Mouse (Mus musculus) layer of hippocampus, postnatal 36 days (tissue): ENCODE results near the gene Pacs1. TPM values are rescaled to one million over a fixed set of nuclear protein-coding genes. Genes with fewer than 3 reads are reported as not detected.
"Not testable (repeated sequence)": the region's sequence is repeated elsewhere in the genome, so short reads cannot be mapped to it uniquely, and the experiment has no call there.

Source experiments
- DNase-seq, 2 experiments: peaks; one replicate each; pipeline ENCODE4 v3.0.0; 2022
- microRNA-seq, 2 experiments: library from miRNA; unstranded; fragments of <30 nt; microRNA quantifications; one replicate each; pipeline ENCODE4 v1.2.0; 2021
- total RNA-seq, 2 experiments: library from RNA; stranded (reverse); gene quantifications; 2 replicates each; pipeline ENCODE4 v1.2.3; 2021

Pacs1 gene
- total RNA-seq, 2 experiments from 2014 or later, result 52.5 to 55.0 TPM

DNA sequence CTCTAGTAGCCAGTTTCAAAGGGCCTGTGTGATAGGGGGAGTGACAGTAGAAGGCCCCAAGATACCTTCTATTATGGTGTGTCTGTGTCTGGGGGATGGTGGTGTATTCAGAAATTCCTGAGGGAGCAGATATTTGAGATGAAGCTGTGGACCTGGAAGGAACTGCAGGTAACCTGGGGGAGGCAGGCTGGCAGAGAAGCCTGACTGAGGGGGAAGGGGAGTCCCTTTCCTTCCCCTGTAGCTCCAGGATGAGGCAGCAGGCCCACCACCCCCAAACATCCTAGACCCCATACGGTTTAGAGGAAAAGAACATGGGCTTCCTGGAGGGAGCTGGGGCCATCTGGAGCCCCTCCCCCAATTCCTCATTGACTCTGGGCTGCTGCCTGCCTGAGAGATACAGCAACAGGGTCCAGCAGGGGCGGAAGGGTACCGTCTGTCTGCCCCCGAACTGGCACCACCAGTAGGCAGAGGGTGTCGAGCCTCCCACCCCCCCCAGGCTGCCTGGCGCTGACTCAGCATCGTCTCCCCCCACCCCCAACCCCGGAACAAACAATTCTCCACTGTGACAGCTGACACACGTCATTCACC, 176.9 kb downstream of the Pacs1 start:
- DNase-seq, result peak; percentile 79 to 81

DNA sequence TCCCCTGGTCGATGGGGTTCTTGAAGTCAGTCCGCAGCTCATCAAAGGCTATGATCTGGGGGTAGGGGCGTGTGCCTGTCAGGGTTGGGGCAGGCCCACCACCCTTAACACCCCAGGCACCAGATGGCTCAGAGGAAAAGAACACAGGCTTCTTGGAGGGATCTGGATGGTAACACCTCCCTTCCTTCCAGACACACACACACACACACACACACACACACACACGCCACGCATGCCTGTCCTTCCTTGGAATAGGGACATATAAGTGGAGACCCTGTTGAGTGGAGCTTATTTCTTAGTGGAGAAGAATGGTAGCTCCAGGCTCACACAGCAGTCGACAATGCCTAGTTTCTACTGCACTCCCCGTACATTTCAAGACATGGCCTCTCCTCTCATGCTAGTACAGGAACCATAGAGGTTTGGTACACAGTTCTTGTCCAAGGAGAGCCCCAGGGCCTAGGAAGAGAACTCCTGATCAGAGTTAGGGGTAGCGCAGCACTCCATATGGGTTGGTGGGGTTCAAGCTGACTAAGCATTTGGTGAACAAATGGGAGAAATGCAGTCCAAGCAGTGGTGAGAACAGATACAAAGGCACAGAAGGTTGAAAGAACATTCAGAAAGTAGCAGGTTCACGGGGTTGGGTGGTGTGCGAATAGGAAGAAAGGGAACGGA, 178.0 kb downstream of the Pacs1 start:
- DNase-seq, result no peak

DNA sequence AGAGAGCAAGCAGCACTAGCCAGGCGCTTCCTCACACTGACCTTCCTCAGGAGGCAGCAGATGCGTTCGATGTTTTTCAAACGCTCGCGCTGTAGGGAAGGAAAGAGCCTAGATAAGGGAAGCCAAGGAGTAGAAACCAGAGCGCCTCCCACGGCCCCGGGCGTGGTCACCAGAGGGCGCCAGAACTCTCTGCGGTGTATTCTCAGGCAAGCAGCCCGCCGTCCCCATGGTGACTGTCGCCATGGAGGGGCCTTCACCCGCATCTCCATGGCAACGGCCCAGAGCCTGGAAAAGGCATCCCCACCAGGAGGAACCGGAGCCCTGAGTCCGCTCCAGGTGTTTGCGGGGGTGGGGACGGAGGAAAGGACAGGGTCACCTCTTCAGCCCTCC, 178.7 kb downstream of the Pacs1 start:
- DNase-seq, result peak; percentile 96 to 97

DNA sequence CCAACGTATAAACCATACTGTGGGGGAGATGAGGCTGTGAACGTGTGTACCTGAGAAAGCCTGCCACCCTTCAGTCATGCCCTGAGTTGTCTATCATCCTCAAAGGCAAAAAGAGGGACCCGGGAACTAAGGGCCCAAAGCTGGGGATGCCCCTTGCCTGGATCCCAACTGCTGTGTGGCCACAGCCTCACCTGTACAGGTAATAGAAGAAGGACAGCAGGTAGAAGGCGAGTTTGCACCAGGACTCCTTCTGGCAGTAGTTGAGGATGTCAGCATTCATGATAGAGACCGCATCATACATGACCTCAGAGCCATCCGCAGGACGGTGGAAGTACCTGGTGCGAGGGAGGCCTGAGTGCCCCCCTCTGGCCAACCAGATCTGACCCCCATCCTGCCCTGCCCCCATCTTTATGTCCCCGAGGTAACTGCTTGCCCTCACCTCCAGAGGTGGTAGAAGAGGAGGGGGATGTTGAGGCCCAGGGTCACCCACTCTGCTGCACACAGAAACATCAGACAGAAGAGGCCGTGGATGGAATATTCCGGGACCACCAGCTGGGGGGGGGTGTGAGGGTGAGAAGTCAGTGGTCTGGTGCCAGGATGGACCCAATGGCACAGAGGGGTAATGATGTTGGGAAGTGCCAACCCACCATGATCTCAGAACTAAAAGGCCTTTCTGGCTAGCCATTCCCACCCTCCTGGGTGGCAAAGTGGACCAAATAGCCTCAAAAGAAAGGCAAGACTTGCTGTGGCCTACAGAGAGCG, 179.3 kb downstream of the Pacs1 start:
- DNase-seq, result no peak

DNA sequence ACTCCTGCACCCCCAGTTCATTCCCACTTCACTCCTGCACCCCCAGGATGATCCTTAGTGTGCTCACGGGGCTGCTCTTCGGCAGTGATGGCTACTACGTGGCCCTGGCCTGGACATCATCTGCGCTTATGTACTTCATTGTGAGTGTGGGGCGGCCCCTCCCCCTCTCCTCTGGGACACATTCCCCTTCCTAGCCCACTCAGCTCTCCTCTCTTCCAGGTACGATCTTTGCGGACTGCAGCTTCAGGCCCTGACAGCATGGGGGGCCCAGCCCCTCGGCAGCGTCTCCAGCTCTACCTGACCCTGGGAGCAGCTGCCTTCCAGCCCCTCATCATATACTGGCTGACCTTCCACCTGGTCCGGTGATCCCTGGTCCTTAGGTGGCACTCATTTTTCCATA, 180.8 kb downstream of the Pacs1 start:
- no peak for DNase-seq

DNA sequence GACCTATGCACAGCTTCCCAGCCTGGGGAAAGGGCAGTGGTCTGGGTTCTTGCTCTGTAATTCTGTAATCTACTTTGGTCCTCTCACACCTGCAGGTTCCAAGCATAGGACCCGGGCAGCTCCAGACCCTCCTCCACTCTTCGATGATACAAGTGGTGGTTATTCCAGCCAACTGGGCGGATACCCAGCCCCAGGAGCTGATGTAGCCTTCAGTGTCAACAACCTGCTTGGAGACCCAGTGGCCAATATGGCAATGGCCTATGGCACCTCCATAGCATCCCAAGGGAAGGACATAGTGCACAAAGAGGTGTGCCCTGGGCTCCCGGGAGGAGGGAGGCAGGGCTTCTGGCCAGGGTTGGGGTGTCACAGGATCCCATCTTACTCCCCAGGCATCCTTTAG, 183.6 kb downstream of the Pacs1 start:
- no peak for DNase-seq

DNA sequence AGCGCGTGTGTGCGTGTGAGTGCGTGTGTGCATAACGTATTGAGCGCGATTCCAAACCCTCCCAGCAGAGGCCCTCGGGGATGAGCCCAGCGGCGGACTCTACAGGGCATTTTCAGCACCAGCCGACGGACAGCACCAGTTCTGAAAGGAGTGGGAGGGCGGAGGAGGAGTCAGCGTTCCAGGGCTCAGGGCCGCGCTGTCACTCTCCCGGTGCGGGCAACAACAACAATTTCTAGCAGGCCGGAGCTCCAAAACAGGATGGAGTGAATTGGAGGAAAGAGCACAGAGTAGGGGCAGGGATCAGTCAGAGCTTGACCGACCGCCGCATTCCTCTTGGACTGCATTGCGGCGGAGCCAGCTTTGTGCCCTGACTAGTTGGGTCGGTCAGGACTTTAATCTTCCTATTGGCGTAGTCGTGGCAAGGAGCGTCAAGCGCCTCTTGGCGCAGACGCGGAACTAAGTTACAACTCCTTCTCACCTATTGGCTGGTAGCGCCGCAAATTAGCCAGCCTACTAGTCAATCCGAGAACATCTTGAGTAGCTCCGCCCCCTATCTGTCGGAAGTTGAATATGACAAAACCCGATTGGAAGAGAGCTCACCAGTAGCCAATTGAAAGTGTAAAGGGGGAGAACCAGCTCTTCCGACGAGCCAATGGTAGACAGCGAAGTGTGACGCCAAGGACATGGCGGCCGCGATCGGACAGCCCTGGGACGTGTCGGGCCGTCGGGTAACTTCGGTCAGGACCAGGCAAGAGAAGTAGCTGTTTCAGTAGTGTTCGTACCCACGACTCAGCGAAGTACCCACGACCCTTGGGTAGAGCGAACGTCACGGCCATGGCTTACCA, 184.8 kb downstream of the Pacs1 start, which contains the start of gene Yif1a:
Gene Yif1a (plus strand): TSS at position 655 of the 845 bp plus-strand sequence.
- DNase-seq, result peak; percentile 92

DNA sequence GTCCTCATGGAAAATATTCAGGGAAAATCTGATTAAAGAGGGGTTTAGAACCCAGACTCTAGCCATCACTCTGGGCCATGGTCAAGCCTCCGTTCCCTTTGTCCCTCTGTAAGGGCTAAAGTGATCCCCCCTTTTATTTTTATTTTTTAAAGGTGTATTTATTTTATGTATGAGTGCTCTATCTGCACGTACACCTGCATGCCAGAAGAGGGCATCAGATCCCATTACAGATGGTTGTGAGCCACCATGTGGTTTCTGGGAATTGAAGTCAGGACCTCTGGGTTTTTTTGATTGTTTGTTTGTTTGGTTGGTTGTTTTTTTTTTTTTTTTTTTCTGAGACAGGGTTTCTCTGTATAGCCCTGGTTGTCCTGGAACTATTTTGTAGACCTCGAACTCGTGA, 186.4 kb downstream of the Pacs1 start:
- not testable (repeated sequence) for DNase-seq

DNA sequence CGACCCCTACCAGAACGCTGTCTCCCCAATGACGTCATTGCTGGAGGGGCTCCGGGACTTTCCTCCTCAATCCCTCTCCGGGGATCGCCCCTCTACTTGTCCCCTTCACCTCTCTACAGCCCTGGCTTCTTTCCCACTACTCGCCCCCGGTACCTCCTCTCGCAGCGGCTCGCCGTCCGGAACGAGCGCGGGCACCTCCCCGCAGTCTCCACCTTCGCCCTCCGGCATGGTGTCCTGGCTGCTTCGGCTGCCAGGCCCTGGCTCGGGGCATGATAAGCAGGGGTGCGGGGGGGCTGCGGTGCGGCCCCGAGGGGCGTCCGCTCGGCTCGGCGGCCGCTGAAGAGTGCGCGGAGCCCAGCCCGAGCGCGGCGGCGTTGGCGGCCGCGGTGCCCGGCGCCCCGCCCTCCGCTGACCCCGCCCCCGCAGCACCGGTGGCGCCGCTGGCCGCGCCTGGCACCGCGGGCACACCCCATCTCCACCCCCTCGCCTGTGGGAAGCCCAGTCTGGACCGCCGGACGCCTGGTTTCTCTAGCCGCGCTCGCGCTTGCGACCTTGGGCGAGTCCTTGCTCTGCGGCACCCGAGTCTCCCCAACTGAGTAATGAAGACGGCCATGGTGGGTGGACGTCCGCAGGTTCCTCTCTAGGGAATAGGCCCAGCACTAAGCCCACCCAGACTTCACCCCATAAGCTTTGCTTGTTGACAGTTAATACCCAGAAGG, 187.6 kb downstream of the Pacs1 start, which contains the start of gene Tmem151a:
Gene Tmem151a (minus strand): TSS at position 387 of the 719 bp plus-strand sequence.
- peak in 1 of 2 experiments; percentile 60 for DNase-seq

DNA sequence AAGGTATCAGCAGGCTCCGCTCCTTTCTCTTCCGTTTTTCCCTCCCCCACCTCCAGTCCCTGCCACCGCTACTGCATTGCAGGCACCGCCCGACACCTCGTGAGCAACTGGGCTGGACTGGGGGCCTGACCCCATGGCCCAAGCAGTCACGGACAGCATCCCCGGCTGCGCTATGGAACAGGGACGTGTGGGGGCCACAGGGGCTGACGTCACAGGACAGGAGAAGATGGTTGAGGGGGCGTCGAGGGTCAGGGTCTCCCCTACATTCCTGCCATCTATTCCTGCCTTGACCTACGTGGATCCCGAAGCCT, 188.1 kb downstream of the Pacs1 start:
- peak in 1 of 2 experiments; percentile 23 for DNase-seq

DNA sequence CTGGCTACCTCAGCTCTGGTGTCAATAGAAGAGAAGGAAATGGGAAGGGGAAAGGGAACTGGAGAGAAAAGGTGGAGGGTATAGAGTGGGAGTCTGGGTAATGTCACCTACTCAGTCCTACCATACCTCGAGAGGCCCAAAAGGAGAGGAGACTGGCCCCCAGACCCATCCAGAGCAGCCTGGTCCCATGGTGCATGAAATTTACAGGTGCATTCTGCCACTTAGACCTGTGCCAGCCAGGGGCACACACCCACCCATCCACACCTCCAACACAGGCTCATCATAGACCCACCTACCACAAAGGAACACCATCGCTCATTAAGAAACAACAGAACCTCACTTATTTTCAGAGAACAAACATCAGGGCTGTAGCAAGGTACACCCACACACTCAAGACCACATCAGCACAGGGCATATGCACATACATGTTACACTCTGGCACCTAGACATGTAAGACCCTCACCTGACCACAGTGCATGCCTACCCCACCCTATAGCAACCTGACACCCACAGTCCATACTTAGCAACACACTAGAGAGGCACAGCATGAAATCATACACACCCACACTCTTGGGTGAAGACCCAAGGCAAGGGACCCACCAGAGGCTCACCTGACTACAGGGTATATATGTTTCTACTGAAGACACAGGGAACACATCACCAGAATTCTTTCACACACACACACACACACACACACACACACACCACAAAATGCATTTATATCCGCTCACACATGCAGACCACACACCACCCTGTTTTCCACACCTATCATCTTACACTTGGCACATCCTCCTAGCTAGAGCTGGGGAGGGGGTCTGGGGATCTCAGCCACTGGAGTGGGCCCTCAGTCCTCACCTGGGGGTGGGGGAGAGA, 188.7 kb downstream of the Pacs1 start:
- DNase-seq, result peak in 1 of 2 experiments; percentile 5

Small RNA genes lying within 50 kb of the gene (microRNA-seq; reads per million reads assigned to microRNA genes)
- 0 reads per million in 2 experiments for gene Gm27468

Other genes with a start within 250 kb of the Pacs1 start
- 10 to 100 TPM; 15.2 to 15.3 TPM for gene Slc29a2, start 249.3 kb downstream of the Pacs1 start, total RNA-seq
- gene B4gat1, start 234.3 kb downstream of the Pacs1 start, total RNA-seq, result 100 to 1,000 TPM; 110 to 126 TPM
- 1 to 10 TPM; 4.5 to 5.0 TPM for gene AC124502.3, start 234.2 kb downstream of the Pacs1 start, total RNA-seq
- 10 to 100 TPM; 20.2 to 20.8 TPM for gene Brms1, start 231.8 kb downstream of the Pacs1 start, total RNA-seq
- 100 to 1,000 TPM; 111 to 113 TPM for gene Rin1, start 222.6 kb downstream of the Pacs1 start, total RNA-seq
- gene Cd248, start 205.0 kb downstream of the Pacs1 start, total RNA-seq, result 1 to 10 TPM; 2.4 to 3.9 TPM
- 100 to 1,000 TPM; 116 to 117 TPM for gene Tmem151a, start 187.6 kb downstream of the Pacs1 start, total RNA-seq
- 10 to 100 TPM; 21.1 to 21.5 TPM for gene Yif1a, start 184.6 kb downstream of the Pacs1 start, total RNA-seq
- 100 to 1,000 TPM; 673 to 729 TPM for gene Cnih2, start 174.6 kb downstream of the Pacs1 start, total RNA-seq
- gene Rab1b, start 166.0 kb downstream of the Pacs1 start, total RNA-seq, result 100 to 1,000 TPM; 162 to 163 TPM
- 100 to 1,000 TPM; 224 to 226 TPM for gene Klc2, start 154.6 kb downstream of the Pacs1 start, total RNA-seq
- 100 to 1,000 TPM; 204 to 205 TPM for gene Sf3b2, start 22.3 kb upstream of the Pacs1 start, total RNA-seq
- 100 to 1,000 TPM; 110 TPM for gene Gal3st3, start 25.2 kb upstream of the Pacs1 start, total RNA-seq
- not detected for gene Catsper1, start 62.6 kb upstream of the Pacs1 start, total RNA-seq
- 1 to 10 TPM; 7.3 to 7.7 TPM for gene Cst6, start 76.5 kb upstream of the Pacs1 start, total RNA-seq
- 10 to 100 TPM; 20.6 to 21.3 TPM for gene Eif1ad, start 93.6 kb upstream of the Pacs1 start, total RNA-seq
- gene Banf1, start 94.0 kb upstream of the Pacs1 start, total RNA-seq, result 10 to 100 TPM; 80.9 to 90.9 TPM
- gene Sart1, start 115.6 kb upstream of the Pacs1 start, total RNA-seq, result 100 to 1,000 TPM in 1 of 2 experiments, 10 to 100 TPM in 1; 97.9 to 104 TPM
- gene Tsga10ip, start 129.4 kb upstream of the Pacs1 start, total RNA-seq, result not detected
- gene Drap1, start 151.9 kb upstream of the Pacs1 start, total RNA-seq, result 100 to 1,000 TPM; 291 to 298 TPM
- gene AI837181, start 152.0 kb upstream of the Pacs1 start, total RNA-seq, result 10 to 100 TPM; 66.4 to 69.8 TPM
- gene Fosl1, start 174.4 kb upstream of the Pacs1 start, total RNA-seq, result not detected
- 10 to 100 TPM; 34.8 to 38.3 TPM for gene Ccdc85b, start 184.8 kb upstream of the Pacs1 start, total RNA-seq
- 10 to 100 TPM; 85.5 to 86.3 TPM for gene Fibp, start 187.5 kb upstream of the Pacs1 start, total RNA-seq
- not detected for gene Ctsw, start 195.4 kb upstream of the Pacs1 start, total RNA-seq
- gene Efemp2, start 200.8 kb upstream of the Pacs1 start, total RNA-seq, result 10 to 100 TPM; 10.9 to 12.4 TPM
- gene Mus81, start 215.3 kb upstream of the Pacs1 start, total RNA-seq, result 10 to 100 TPM; 37.6 to 39.3 TPM
- gene Cfl1, start 217.3 kb upstream of the Pacs1 start, total RNA-seq, result 1,000 to 10,000 TPM; 1,234 to 1,394 TPM
- gene 1700020D05Rik, start 230.7 kb upstream of the Pacs1 start, total RNA-seq, result 1 to 10 TPM; 5.4 to 8.8 TPM
- gene Snx32, start 237.4 kb upstream of the Pacs1 start, total RNA-seq, result 10 to 100 TPM; 80.5 to 83.5 TPM